Mouse (Mus musculus): Measurements from ENCODE around the gene Chpf. TPM values are rescaled to one million over a fixed set of nuclear protein-coding genes. Genes with fewer than 3 reads are reported as not detected.

Gene Chpf
- polyA plus RNA-seq, 1 experiment from 2014 or later, result 16.9 TPM

DNA sequence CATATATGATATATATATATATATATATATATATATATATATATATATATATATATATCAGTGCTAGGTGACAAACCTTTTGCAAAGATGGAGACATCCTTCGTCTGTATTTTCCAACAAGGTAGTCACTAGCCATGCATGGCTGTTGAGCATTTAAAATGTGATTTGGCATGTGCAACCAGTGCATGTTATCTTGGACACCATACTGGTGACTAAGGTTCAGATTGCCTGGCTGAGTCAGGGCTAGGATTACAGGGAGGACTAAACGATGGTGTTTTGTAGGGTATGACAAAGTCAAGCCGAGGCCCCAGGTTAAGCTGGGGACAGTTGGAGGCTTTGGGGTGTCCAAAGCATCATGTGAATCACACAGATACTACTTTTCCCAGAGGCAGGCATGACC, 23.7 kb downstream of the Chpf start:
- Histone ChIP-seq H3K36me3 (ENCODE audit: poor library complexity, severe bottlenecking) (no peaks in the 10 kb centered on the region), H3K4me1 (peaks cover 55% of the 10 kb centered on the region), H3K4me3 (no peak overlapping the region), H3K27ac (no peak overlapping the region), H3K4me2 (no peak overlapping the region), H3K27me3 (peaks cover 78% of the 10 kb centered on the region), H3K9me3 (replicated peaks) (no peaks in the 10 kb centered on the region), H3K9ac (no peak overlapping the region)
- WGBS, result 73% methylated on average over 3 of the region's 3 CpGs
- no peak for ATAC-seq

DNA sequence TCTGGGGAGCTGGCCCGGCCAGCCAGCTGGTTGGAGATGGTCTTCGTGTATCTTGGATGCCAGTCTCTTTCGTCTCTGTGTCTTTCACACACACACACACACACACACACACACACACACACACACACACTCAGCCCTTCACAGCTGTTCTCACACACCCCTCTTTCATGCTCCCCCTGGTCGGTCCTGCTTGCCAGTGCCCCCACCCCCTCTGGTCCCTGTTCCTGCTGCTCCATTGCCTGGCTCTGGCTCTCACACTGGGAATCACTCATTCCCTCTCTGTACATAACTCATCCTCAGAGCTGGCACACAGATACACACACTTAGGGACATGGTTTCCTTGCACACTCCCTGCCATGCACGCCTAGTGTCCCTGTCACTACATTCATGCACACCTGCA, 27.2 kb downstream of the Chpf start:
- Histone ChIP-seq H3K27ac (no peak overlapping the region), H3K9ac (no peak overlapping the region)

DNA sequence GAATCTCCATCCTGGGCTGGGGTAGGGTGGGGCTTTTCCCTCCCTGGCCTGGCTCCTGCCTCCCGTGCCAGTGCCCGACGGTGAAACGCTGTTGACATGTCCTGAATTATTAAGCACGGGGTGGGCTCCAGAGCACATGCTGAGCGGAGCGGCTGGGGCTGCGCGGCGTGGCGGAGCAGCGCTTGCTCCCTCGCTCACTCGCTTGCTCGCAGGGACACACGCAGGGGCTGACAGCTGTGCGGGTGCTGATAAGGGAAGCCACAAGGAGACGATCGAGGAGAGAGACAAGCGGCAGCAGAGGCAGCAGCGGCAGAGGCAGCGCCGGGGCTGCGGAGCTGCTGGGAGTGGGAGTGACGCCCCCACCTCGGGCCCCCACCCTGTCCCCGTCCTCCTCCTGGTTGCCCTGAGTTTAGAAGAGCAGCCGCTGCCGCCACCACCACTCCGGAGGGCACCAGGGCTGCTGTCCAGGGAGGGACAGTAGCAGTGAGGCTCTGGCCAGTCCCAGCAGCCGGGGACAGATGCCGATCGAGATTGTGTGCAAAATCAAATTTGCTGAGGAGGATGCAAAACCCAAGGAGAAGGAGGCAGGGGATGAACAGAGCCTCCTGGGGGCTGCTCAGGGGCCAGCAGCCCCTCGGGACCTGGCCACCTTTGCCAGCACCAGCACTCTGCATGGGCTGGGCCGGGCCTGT, 28.6 kb downstream of the Chpf start, which contains the start of gene Asic4:
TSS of gene Asic4 (plus strand) at position 123 of the 692 bp plus-strand sequence.
- peaks cover 91% of the 10 kb centered on the region for H3K27me3 ChIP-seq
- ATAC-seq, result 0 out of 2 replicates have a peak, but pooled peaks have one; percentile 9
- H3K27ac ChIP-seq, result no peak within 1 kb of the TSS
- H3K4me2 ChIP-seq, result peak within 1 kb of the TSS; percentile 64
- H3K9me3 ChIP-seq (replicated peaks), result no peaks in the 10 kb centered on the region
- 3% methylated on average over 35 of the region's 35 CpGs for WGBS
- peak within 1 kb of the TSS; percentile 58 for H3K9ac ChIP-seq
- no peaks in the 10 kb centered on the region for H3K36me3 ChIP-seq (ENCODE audit: poor library complexity, severe bottlenecking)
- H3K4me1 ChIP-seq, result peaks cover 63% of the 10 kb centered on the region
- peak within 1 kb of the TSS; percentile 34 for H3K4me3 ChIP-seq

More for the DNA sequence above, 27.2 kb downstream of the Chpf start:
- Histone ChIP-seq H3K4me2 (no peak overlapping the region), H3K27me3 (peaks cover 84% of the 10 kb centered on the region), H3K4me1 (peaks cover 63% of the 10 kb centered on the region), H3K36me3 (ENCODE audit: poor library complexity, severe bottlenecking) (no peaks in the 10 kb centered on the region), H3K4me3 (no peak overlapping the region), H3K9me3 (replicated peaks) (no peaks in the 10 kb centered on the region)
- no peak for ATAC-seq
- 64% methylated on average over 5 of the region's 5 CpGs for whole genome bisulfite sequencing

- peaks cover 69% of the 10 kb centered on the region for H3K4me1 ChIP-seq
- WGBS, result 5% methylated on average over 8 of the region's 8 CpGs
- no peak for ATAC-seq
- H3K27me3 ChIP-seq, result peaks cover 93% of the 10 kb centered on the region
- H3K4me3 ChIP-seq, result peak overlapping the region; percentile 34
- H3K9me3 ChIP-seq (replicated peaks), result no peaks in the 10 kb centered on the region
- H3K27ac ChIP-seq, result no peak overlapping the region
- peak overlapping the region; percentile 64 for H3K4me2 ChIP-seq
- 0 out of 2 replicates have a peak overlapping the region, but pooled peaks have one; percentile 22 for H3K9ac ChIP-seq
- H3K36me3 ChIP-seq (ENCODE audit: poor library complexity, severe bottlenecking), result no peaks in the 10 kb centered on the region
Observed at GRCm38 (mm10) chr1:75449377-75450135, 29.6 kb downstream of the Chpf start.

- no peak for ATAC-seq
- Histone ChIP-seq H3K4me2 (peak overlapping the region; percentile 22; the same call in 1 of the 2 replicates), H3K27me3 (peaks cover 93% of the 10 kb centered on the region), H3K4me3 (0 out of 2 replicates have a peak overlapping the region, but pooled peaks have one; percentile 1), H3K9ac (no peak overlapping the region; the same call in 1 of the 2 replicates), H3K36me3 (ENCODE audit: poor library complexity, severe bottlenecking) (no peaks in the 10 kb centered on the region), H3K9me3 (replicated peaks) (no peaks in the 10 kb centered on the region), H3K4me1 (peaks cover 71% of the 10 kb centered on the region), H3K27ac (no peak overlapping the region)
- 2% methylated on average over 11 of the region's 14 CpGs for WGBS
Observed at GRCm38 (mm10) chr1:75448937-75449336, 30.2 kb downstream of the Chpf start.

- no peak for ATAC-seq
- H3K27me3 ChIP-seq, result peaks cover 84% of the 10 kb centered on the region
Observed at GRCm38 (mm10) chr1:75448052-75448431, 31.1 kb downstream of the Chpf start.

GRCm38 (mm10) chr1:75447265-75448051, 31.6 kb downstream of the Chpf start:
- Histone ChIP-seq H3K4me3 (no peak overlapping the region), H3K9me3 (replicated peaks) (no peaks in the 10 kb centered on the region), H3K36me3 (ENCODE audit: poor library complexity, severe bottlenecking) (no peaks in the 10 kb centered on the region), H3K27ac (peak overlapping the region; percentile 44; the same call in 1 of the 2 replicates), H3K4me2 (peak overlapping the region; percentile 46), H3K4me1 (peaks cover 86% of the 10 kb centered on the region), H3K9ac (0 out of 2 replicates have a peak overlapping the region, but pooled peaks have one; percentile 23), H3K27me3 (peaks cover 78% of the 10 kb centered on the region)
- 7% methylated on average over 10 of the region's 10 CpGs for whole genome bisulfite sequencing
- peak; percentile 17; the same call in 1 of the 2 replicates for ATAC-seq

More at GRCm38 (mm10) chr1:75448052-75448431, 31.1 kb downstream of the Chpf start:
- Histone ChIP-seq H3K9ac (0 out of 2 replicates have a peak overlapping the region, but pooled peaks have one; percentile 30), H3K4me1 (peaks cover 80% of the 10 kb centered on the region), H3K9me3 (replicated peaks) (no peaks in the 10 kb centered on the region), H3K27ac (peak overlapping the region; percentile 44; the same call in 1 of the 2 replicates), H3K4me3 (no peak overlapping the region), H3K36me3 (ENCODE audit: poor library complexity, severe bottlenecking) (no peaks in the 10 kb centered on the region), H3K4me2 (peak overlapping the region; percentile 41)
- WGBS, result under 1% methylated on average over 7 of the region's 7 CpGs

DNA sequence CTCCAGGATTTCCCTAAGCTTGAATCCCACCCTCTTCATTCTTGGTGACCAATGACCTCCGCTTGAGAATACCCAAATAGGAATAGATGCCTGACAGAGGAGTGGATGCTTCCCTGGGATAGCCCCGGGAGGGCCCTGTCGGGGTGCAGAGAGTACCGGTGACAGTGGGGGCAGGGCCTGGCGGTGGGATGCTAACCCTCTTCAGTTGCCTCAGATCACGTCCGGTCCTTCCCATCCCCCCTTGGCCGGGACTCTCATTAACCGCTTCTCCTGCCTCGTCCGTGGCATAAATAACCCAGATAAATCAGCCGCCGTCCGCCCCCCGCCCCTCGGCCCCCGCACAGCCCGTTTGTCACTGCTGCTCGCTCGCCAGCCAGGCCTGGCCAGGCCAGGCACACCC, 32.5 kb downstream of the Chpf start:
- peaks cover 91% of the 10 kb centered on the region for H3K4me1 ChIP-seq
- peaks cover 70% of the 10 kb centered on the region for H3K27me3 ChIP-seq
- peak overlapping the region; percentile 46 for H3K4me2 ChIP-seq
- no peaks in the 10 kb centered on the region for H3K9me3 ChIP-seq (replicated peaks)
- 4% methylated on average over 20 of the region's 20 CpGs for WGBS
- 0 out of 2 replicates have a peak, but pooled peaks cover 6% of the 10 kb centered on the region for H3K36me3 ChIP-seq (ENCODE audit: poor library complexity, severe bottlenecking)
- no peak overlapping the region for H3K4me3 ChIP-seq
- no peak for ATAC-seq
- peak overlapping the region; percentile 32; the same call in 1 of the 2 replicates for H3K27ac ChIP-seq
- H3K9ac ChIP-seq, result no peak overlapping the region

DNA sequence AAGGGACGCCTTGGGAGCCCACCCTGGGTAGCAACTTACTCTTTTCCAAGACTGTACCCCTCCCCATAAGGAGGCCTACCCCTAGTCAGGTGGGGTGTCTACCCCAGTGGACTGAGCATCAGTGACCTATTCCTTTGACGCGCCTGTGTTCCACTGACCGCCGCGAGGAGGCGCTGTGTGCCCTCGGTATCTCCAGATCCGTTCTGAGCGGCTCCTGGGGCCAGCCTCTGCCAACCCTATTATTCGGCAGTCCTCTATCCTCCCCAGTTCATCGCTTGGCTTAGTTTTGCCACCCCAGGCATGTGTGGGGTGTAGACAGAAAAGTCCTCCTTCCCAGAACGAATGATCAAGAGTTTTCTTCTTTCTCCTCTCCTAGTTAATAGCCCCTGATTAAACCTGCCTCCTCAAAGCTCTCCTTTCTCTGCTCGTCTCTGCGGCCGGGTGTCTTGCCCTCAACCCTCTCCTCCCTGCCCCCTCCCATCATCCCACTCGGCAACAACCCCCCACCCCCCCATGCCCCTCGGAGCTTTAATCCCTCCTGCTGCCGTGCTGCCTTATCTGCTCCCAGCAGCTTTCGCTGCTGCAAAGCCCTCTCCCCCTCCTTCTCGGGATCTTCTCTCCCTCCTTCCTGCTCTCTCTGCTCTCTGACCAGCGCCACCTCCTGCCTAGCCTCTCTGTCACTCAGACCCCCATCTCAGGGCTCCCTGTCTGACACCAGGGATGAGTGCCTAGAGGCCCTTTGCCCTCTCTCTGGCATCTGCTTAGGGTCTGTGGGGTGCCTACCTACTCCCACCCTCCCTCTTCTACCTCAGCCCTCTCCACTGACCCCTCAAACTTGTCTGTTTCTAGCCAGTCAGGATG, 33.1 kb downstream of the Chpf start:
- ATAC-seq, result peak; percentile 14
- H3K4me2 ChIP-seq, result peak overlapping the region; percentile 46
- peaks cover 91% of the 10 kb centered on the region for H3K4me1 ChIP-seq
- peak overlapping the region; percentile 32 for H3K27ac ChIP-seq
- H3K9me3 ChIP-seq (replicated peaks), result no peaks in the 10 kb centered on the region
- no peak overlapping the region for H3K9ac ChIP-seq
- no peak overlapping the region; the same call in 1 of the 2 replicates for H3K4me3 ChIP-seq
- 0 out of 2 replicates have a peak, but pooled peaks cover 6% of the 10 kb centered on the region for H3K36me3 ChIP-seq (ENCODE audit: poor library complexity, severe bottlenecking)
- WGBS, result 1% methylated on average over 22 of the region's 22 CpGs
- H3K27me3 ChIP-seq, result peaks cover 63% of the 10 kb centered on the region

GRCm38 (mm10) chr1:75445141-75445701, 33.9 kb downstream of the Chpf start:
- H3K4me3 ChIP-seq, result no peak overlapping the region
- peak; percentile 11 for ATAC-seq
- H3K4me1 ChIP-seq, result peaks cover 83% of the 10 kb centered on the region
- WGBS, result 17% methylated on average over 9 of the region's 9 CpGs
- H3K27me3 ChIP-seq, result peaks cover 56% of the 10 kb centered on the region
- no peaks in the 10 kb centered on the region for H3K9me3 ChIP-seq (replicated peaks)
- peaks cover 13% of the 10 kb centered on the region for H3K36me3 ChIP-seq (ENCODE audit: poor library complexity, severe bottlenecking)
- H3K4me2 ChIP-seq, result peak overlapping the region; percentile 46
- H3K27ac ChIP-seq, result peak overlapping the region; percentile 31; the same call in 1 of the 2 replicates
- no peak overlapping the region for H3K9ac ChIP-seq

All from forebrain, embryonic 13.5 days (tissue).